In genomic region chr15:4197913-4198312, GRCm38 (mm10) we compare ENCODE assay signal across 18 mouse cellular contexts.
"Had no signal": no experiment of that assay in that cellular context is flagged by ENCODE, and none has a peak within 500 bp of the region (broad histone marks: within the 10 kb centered on the region; RNA-seq: fewer than 3 reads in every experiment).

No protein-coding gene starts in this region.

- H3K36me3 ChIP-seq: liver, embryonic 13.5 days; midbrain, embryonic 12.5 days; midbrain, embryonic 15.5 days had no signal

- H3K4me2 ChIP-seq: liver, embryonic 13.5 days; midbrain, embryonic 12.5 days; midbrain, embryonic 15.5 days had no signal

- H3K27ac ChIP-seq: left cerebral cortex, adult 2 months; liver, embryonic 13.5 days; midbrain, embryonic 12.5 days; midbrain, embryonic 15.5 days; stomach, postnatal 0 days had no signal

- H3K9ac ChIP-seq: liver, embryonic 13.5 days; midbrain, embryonic 12.5 days; midbrain, embryonic 15.5 days had no signal

- H3K27me3 ChIP-seq: liver, embryonic 13.5 days; midbrain, embryonic 12.5 days; midbrain, embryonic 15.5 days had no signal

- H3K9me3 ChIP-seq: liver, embryonic 13.5 days; midbrain, embryonic 12.5 days; midbrain, embryonic 15.5 days had no signal

- H3K4me3 ChIP-seq: left cerebral cortex, adult 2 months; liver, embryonic 13.5 days; midbrain, embryonic 12.5 days; midbrain, embryonic 15.5 days; myocyte had no signal

- DNase-seq: kidney, adult 18-20 months; kidney, adult 9 months; kidney, postnatal 25 days; layer of hippocampus, postnatal 36 days; liver, embryonic 13.5 days; lung, adult 2 months; lung, postnatal 14 days; lung, postnatal 4 days; retina, postnatal 1 day; thymus, adult 2 months; thymus, postnatal 14 days; thymus, postnatal 4 days had no signal

- H3K4me1 ChIP-seq: liver, embryonic 13.5 days; midbrain, embryonic 12.5 days; midbrain, embryonic 15.5 days had no signal

- ATAC-seq: intestine, embryonic 16.5 days; midbrain, embryonic 15.5 days had no signal
